Mouse (Mus musculus) heart, embryonic 14.5 days (tissue): ENCODE data around the gene Sbno1. TPM values are rescaled to one million over a fixed set of nuclear protein-coding genes. Genes with fewer than 3 reads are reported as not detected.

Experiments
- ATAC-seq: fragments of 200-750 bp; cut with Nextera tagmentation; 2 replicates; pipeline ENCODE4 v1.8.0; 2017; ENCODE audit warnings: low read depth, moderate TSS enrichment; ENCODE audit not compliant: insufficient number of reproducible peaks, insufficient read depth, low FRiP score
- H3K27ac ChIP-seq, 2 experiments: fragments of 200-500 bp in 1 of 2; fragments of 300-500 bp in 1 of 2; sonication (generic) in 1 of 2; replicated peaks in 1 of 2; 2 replicates each; pipeline ENCODE4 v1.5.1; 2012 to 2014; ENCODE audit warnings: low read depth in 2 of 2, low read length in 2 of 2, control low read depth in 1 of 2, mild to moderate bottlenecking in 1 of 2, mixed read lengths in 1 of 2; ENCODE audit not compliant: control insufficient read depth in 1 of 2, insufficient read depth in 1 of 2
- H3K27me3 ChIP-seq: fragments of 300-500 bp; sonication (generic); 2 replicates; pipeline ENCODE4 v1.6.1; 2014; ENCODE audit warnings: mild to moderate bottlenecking, low read length, control low read depth; ENCODE audit not compliant: control insufficient read depth, insufficient read depth
- H3K36me3 ChIP-seq: fragments of 300-500 bp; sonication (generic); 2 replicates; pipeline ENCODE4 v1.6.1; 2014; ENCODE audit warnings: mild to moderate bottlenecking, control low read depth, low read length, mixed read lengths; ENCODE audit not compliant: control insufficient read depth, insufficient read depth
- H3K4me1 ChIP-seq, 2 experiments: fragments of 200-500 bp in 1 of 2; fragments of 300-500 bp in 1 of 2; sonication (generic) in 1 of 2; 2 replicates each; pipeline ENCODE4 v1.6.1; 2012 to 2014; ENCODE audit warnings: low read length in 2 of 2, control low read depth in 1 of 2, mixed read lengths in 1 of 2; ENCODE audit not compliant: control insufficient read depth in 2 of 2, insufficient read depth in 2 of 2
- H3K4me2 ChIP-seq: fragments of 300-500 bp; sonication (generic); 2 replicates; pipeline ENCODE4 v1.6.1; 2014; ENCODE audit warnings: mild to moderate bottlenecking, low read length
- H3K4me3 ChIP-seq, 2 experiments: fragments of 200-500 bp in 1 of 2; fragments of 300-500 bp in 1 of 2; sonication (generic) in 1 of 2; 2 replicates each; pipeline ENCODE4 v1.5.1; 2012 to 2014; ENCODE audit warnings: low read length in 2 of 2, mild to moderate bottlenecking in 2 of 2, control low read depth in 1 of 2, low read depth in 1 of 2, moderate library complexity in 1 of 2; ENCODE audit not compliant: control insufficient read depth in 1 of 2, insufficient read depth in 1 of 2
- H3K9ac ChIP-seq: fragments of 300-500 bp; sonication (generic); 2 replicates; pipeline ENCODE4 v1.6.1; 2014; ENCODE audit warnings: mild to moderate bottlenecking, low read length
- H3K9me3 ChIP-seq: fragments of 300-500 bp; sonication (generic); 2 replicates; pipeline ENCODE4 v1.6.1; 2016; ENCODE audit warnings: low read length, control low read depth; ENCODE audit not compliant: control insufficient read depth
- WGBS: fragments of 180-500 bp; shearing (Covaris S2); extraction: QIAGEN DNeasy Blood & Tissue Kit; methylation state at CpG from one replicate; pipeline ENCODE4 v1.1.7; 2014; 5-methylcytosine and 5-hydroxymethylcytosine counted together
- polyA plus RNA-seq: library from polyadenylated mRNA; unstranded; fragments of >200 nt; fragmentation: Nextera tagmentation; extraction: Ambion mirVana; gene quantifications from 2 replicates; pipeline ENCODE4 v1.2.1, GENCODE M21; 2014

Gene Sbno1
- polyA plus RNA-seq, 1 experiment from 2014 or later, result 68.1 TPM

GRCm38 (mm10) chr5:124353011-124353725, 72.6 kb downstream of the Sbno1 start:
- H3K4me2 ChIP-seq, result peak overlapping the region; percentile 98
- no peaks in the 10 kb centered on the region for H3K9me3 ChIP-seq
- H3K9ac ChIP-seq, result peak overlapping the region; percentile 100
- H3K27me3 ChIP-seq, result no peaks in the 10 kb centered on the region
- peak overlapping the region; percentile 85 to 93 for H3K4me3 ChIP-seq
- H3K4me1 ChIP-seq, result peaks cover 17 to 21% of the 10 kb centered on the region in 2 experiments
- WGBS, result under 1% methylated on average over 28 of the region's 32 CpGs
- peak overlapping the region; percentile 94 to 98 for H3K27ac ChIP-seq
- no peak for ATAC-seq
- H3K36me3 ChIP-seq, result peaks cover 21% of the 10 kb centered on the region

GRCm38 (mm10) chr5:124352141-124352920, 73.5 kb downstream of the Sbno1 start:
- Histone ChIP-seq H3K4me3 (peak overlapping the region; percentile 85 to 93), H3K27ac (peak overlapping the region; percentile 94 to 98), H3K27me3 (no peaks in the 10 kb centered on the region), H3K4me2 (peak overlapping the region; percentile 98), H3K9ac (peak overlapping the region; percentile 100), H3K36me3 (peaks cover 28% of the 10 kb centered on the region), H3K4me1 (peaks cover 17 to 21% of the 10 kb centered on the region in 2 experiments), H3K9me3 (no peaks in the 10 kb centered on the region)
- peak; percentile 87 for ATAC-seq
- 1% methylated on average over 24 of the region's 30 CpGs for WGBS

- no peak for ATAC-seq
- Histone ChIP-seq H3K4me1 (peaks cover 17 to 21% of the 10 kb centered on the region in 2 experiments), H3K9ac (peak overlapping the region; percentile 100), H3K27me3 (no peaks in the 10 kb centered on the region), H3K36me3 (peaks cover 35% of the 10 kb centered on the region), H3K9me3 (no peaks in the 10 kb centered on the region), H3K4me2 (peak overlapping the region; percentile 98), H3K27ac (peak overlapping the region; percentile 79 to 98), H3K4me3 (peak overlapping the region; percentile 33 to 93)
- WGBS, result 56% methylated on average over 3 of the region's 3 CpGs
These were observed 74.2 kb downstream of the Sbno1 start for GRCm38 (mm10) chr5:124351604-124352003.

- H3K4me1 ChIP-seq, result peaks cover 17 to 21% of the 10 kb centered on the region in 2 experiments
- peaks cover 39% of the 10 kb centered on the region for H3K36me3 ChIP-seq
- WGBS, result 34% methylated on average over 7 of the region's 7 CpGs
- H3K9ac ChIP-seq, result peak overlapping the region; percentile 100
- H3K4me2 ChIP-seq, result peak overlapping the region; percentile 98
- 0 out of 2 replicates have a peak, but pooled peaks have one; percentile 14 for ATAC-seq
- no peaks in the 10 kb centered on the region for H3K9me3 ChIP-seq
- H3K27ac ChIP-seq, result peak overlapping the region; percentile 79 to 98
- no peaks in the 10 kb centered on the region for H3K27me3 ChIP-seq
- H3K4me3 ChIP-seq, result peak overlapping the region in 1 of 2 experiments; percentile 93; a peak in 2 of 4 replicates
These were observed 74.7 kb downstream of the Sbno1 start for GRCm38 (mm10) chr5:124351111-124351560.

DNA sequence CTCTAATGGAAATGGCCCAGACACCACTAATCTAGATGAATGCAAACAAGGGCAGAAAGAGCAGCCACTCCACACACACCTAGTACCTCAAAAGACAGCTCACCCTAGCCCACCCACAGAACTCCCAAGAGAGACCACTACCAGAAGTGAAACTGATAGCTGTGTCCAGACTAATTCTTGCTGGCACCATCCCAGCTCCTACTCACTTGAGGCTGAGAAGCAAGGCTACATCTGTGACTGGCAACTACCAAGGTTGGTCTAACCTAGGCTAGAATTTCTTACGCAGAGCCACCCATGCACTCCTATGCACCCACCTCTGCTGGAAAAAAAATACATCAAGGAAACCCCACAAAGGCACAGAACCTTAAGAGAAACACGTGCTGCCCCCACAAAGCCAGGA, 75.5 kb downstream of the Sbno1 start:
- H3K36me3 ChIP-seq, result peaks cover 42% of the 10 kb centered on the region
- H3K27me3 ChIP-seq, result no peaks in the 10 kb centered on the region
- H3K4me3 ChIP-seq, result no peak overlapping the region
- H3K9ac ChIP-seq, result no peak overlapping the region; the same call in 1 of the 2 replicates
- no peaks in the 10 kb centered on the region for H3K9me3 ChIP-seq
- no peak overlapping the region for H3K4me2 ChIP-seq
- ATAC-seq, result no peak
- 89% methylated on average over 2 of the region's 2 CpGs for WGBS
- no peak overlapping the region for H3K27ac ChIP-seq
- H3K4me1 ChIP-seq, result peaks cover 17 to 21% of the 10 kb centered on the region in 2 experiments

GRCm38 (mm10) chr5:124349196-124349595, 76.6 kb downstream of the Sbno1 start:
- 94% methylated on average over 17 of the region's 17 CpGs for WGBS

GRCm38 (mm10) chr5:124342897-124343296, 82.9 kb downstream of the Sbno1 start:
- H3K27me3 ChIP-seq, result no peaks in the 10 kb centered on the region
- peaks cover 11 to 16% of the 10 kb centered on the region in 2 experiments for H3K4me1 ChIP-seq
- no peak overlapping the region for H3K27ac ChIP-seq
- no peaks in the 10 kb centered on the region for H3K9me3 ChIP-seq
- H3K4me3 ChIP-seq, result no peak overlapping the region
- H3K36me3 ChIP-seq, result peaks cover 50% of the 10 kb centered on the region
- H3K4me2 ChIP-seq, result no peak overlapping the region
- no peak overlapping the region for H3K9ac ChIP-seq
- 75% methylated on average over 8 of the region's 8 CpGs for WGBS
- ATAC-seq, result no peak

More at GRCm38 (mm10) chr5:124349196-124349595, 76.6 kb downstream of the Sbno1 start:
- H3K9ac ChIP-seq, result no peak overlapping the region
- H3K9me3 ChIP-seq, result no peaks in the 10 kb centered on the region
- H3K4me3 ChIP-seq, result no peak overlapping the region
- H3K27me3 ChIP-seq, result no peaks in the 10 kb centered on the region
- peaks cover 16 to 21% of the 10 kb centered on the region in 2 experiments for H3K4me1 ChIP-seq
- H3K27ac ChIP-seq, result no peak overlapping the region
- H3K4me2 ChIP-seq, result no peak overlapping the region
- ATAC-seq, result no peak
- H3K36me3 ChIP-seq, result peaks cover 53% of the 10 kb centered on the region
